Mouse (Mus musculus) cortical plate, adult 2 months (tissue): ENCODE data around the gene Dtx3. TPM values are rescaled to one million over a fixed set of nuclear protein-coding genes. Genes with fewer than 3 reads are reported as not detected.
A peak's percentile ranks its signal among the peaks of the same experiment; 100 is the strongest.

Experiments
- H3K27ac ChIP-seq: fragments of 200-500 bp; 2 replicates; pipeline ENCODE4 v1.5.1; 2012; ENCODE audit warnings: low read length, control low read depth, inconsistent platforms; ENCODE audit not compliant: insufficient read depth
- H3K4me1 ChIP-seq: fragments of 200-500 bp; 2 replicates; pipeline ENCODE4 v1.6.1; 2011; ENCODE audit warnings: low read length; ENCODE audit not compliant: control insufficient read depth, insufficient read depth
- H3K4me3 ChIP-seq: fragments of 200-500 bp; 2 replicates; pipeline ENCODE4 v1.5.1; 2011; ENCODE audit warnings: mild to moderate bottlenecking, low read length, control low read depth; ENCODE audit not compliant: insufficient read depth
- CTCF ChIP-seq: fragments of 200-500 bp; IDR thresholded peaks from 2 replicates; pipeline ENCODE4 v1.5.1; 2011; ENCODE audit warnings: mild to moderate bottlenecking, control low read depth, low read length; ENCODE audit not compliant: insufficient read depth; ENCODE audit errors: extremely low read depth
- POLR2A ChIP-seq: fragments of 200-500 bp; IDR thresholded peaks from 2 replicates; pipeline ENCODE4 v1.6.1; 2011; ENCODE audit warnings: mild to moderate bottlenecking, low read length, control low read depth; ENCODE audit not compliant: insufficient read depth; ENCODE audit errors: extremely low read depth
- polyA plus RNA-seq: library from polyadenylated mRNA; depleted of rRNA; stranded (reverse); fragments of >200 nt; gene quantifications from 2 replicates; pipeline ENCODE4 v1.2.3, GENCODE M21; 2012

Gene Dtx3
- polyA plus RNA-seq, 1 experiment = 371 TPM

- TF ChIP-seq POLR2A (no peak), CTCF (no peak)
- H3K27ac ChIP-seq = no peak overlapping the region
- H3K4me3 ChIP-seq = no peak overlapping the region
- peaks cover 2% of the 10 kb centered on the region; the same call in 1 of the 2 replicates for H3K4me1 ChIP-seq
These were observed 23.8 kb downstream of the Dtx3 start for GRCm38 (mm10) chr10:127171631-127172200.

- Histone ChIP-seq H3K27ac (no peak overlapping the region), H3K4me1 (peaks cover 2% of the 10 kb centered on the region; the same call in 1 of the 2 replicates), H3K4me3 (0 out of 2 replicates have a peak overlapping the region, but pooled peaks have one; percentile 5)
- no peak for TF ChIP-seq POLR2A
- peak; percentile 56 for TF ChIP-seq CTCF
These were observed 24.7 kb downstream of the Dtx3 start for GRCm38 (mm10) chr10:127170837-127171272.

- TF ChIP-seq CTCF = no peak
- TF ChIP-seq POLR2A = no peak
- no peak overlapping the region for H3K27ac ChIP-seq
- peaks cover 2% of the 10 kb centered on the region; the same call in 1 of the 2 replicates for H3K4me1 ChIP-seq
- H3K4me3 ChIP-seq = no peak overlapping the region
These were observed 25.5 kb downstream of the Dtx3 start for GRCm38 (mm10) chr10:127170002-127170401.

- Histone ChIP-seq H3K27ac (no peak overlapping the region), H3K4me1 (peaks cover 2% of the 10 kb centered on the region; the same call in 1 of the 2 replicates), H3K4me3 (no peak overlapping the region; the same call in 1 of the 2 replicates)
- no peak for TF ChIP-seq POLR2A
- no peak for TF ChIP-seq CTCF
These were observed 27.8 kb downstream of the Dtx3 start for GRCm38 (mm10) chr10:127167614-127168192.

- peaks cover 2% of the 10 kb centered on the region; the same call in 1 of the 2 replicates for H3K4me1 ChIP-seq
- no peak for TF ChIP-seq POLR2A
- TF ChIP-seq CTCF = no peak
- H3K27ac ChIP-seq = no peak overlapping the region
- peak overlapping the region; percentile 94 for H3K4me3 ChIP-seq
These were observed 28.5 kb downstream of the Dtx3 start for GRCm38 (mm10) chr10:127166771-127167613.

GRCm38 (mm10) chr10:127166404-127166715 is 29.2 kb downstream of the Dtx3 start:
- TF ChIP-seq POLR2A = no peak
- TF ChIP-seq CTCF = no peak
- H3K27ac ChIP-seq = 0 out of 2 replicates have a peak overlapping the region, but pooled peaks have one; percentile 93
- H3K4me1 ChIP-seq = peaks cover 2% of the 10 kb centered on the region; the same call in 1 of the 2 replicates
- peak overlapping the region; percentile 94 for H3K4me3 ChIP-seq

- no peak for TF ChIP-seq CTCF
- 0 out of 2 replicates have a peak, but pooled peaks have one; percentile 20 for TF ChIP-seq POLR2A
- Histone ChIP-seq H3K27ac (peak overlapping the region; percentile 93), H3K4me3 (peak overlapping the region; percentile 94), H3K4me1 (peaks cover 2% of the 10 kb centered on the region; the same call in 1 of the 2 replicates)
These were observed 29.7 kb downstream of the Dtx3 start for GRCm38 (mm10) chr10:127165654-127166403.

GRCm38 (mm10) chr10:127165354-127165653 is 30.2 kb downstream of the Dtx3 start:
- peak overlapping the region; percentile 94 for H3K4me3 ChIP-seq
- TF ChIP-seq POLR2A = no peak
- no peak for TF ChIP-seq CTCF
- H3K27ac ChIP-seq = peak overlapping the region; percentile 93
- H3K4me1 ChIP-seq = peaks cover 2% of the 10 kb centered on the region; the same call in 1 of the 2 replicates

- Histone ChIP-seq H3K4me1 (peaks cover 2% of the 10 kb centered on the region; the same call in 1 of the 2 replicates), H3K27ac (peak within 1 kb of the TSS; percentile 93), H3K4me3 (peak within 1 kb of the TSS; percentile 94)
- TF ChIP-seq POLR2A (peak; percentile 58; the same call in 1 of the 2 replicates), CTCF (peak; percentile 61)
These were observed 30.7 kb downstream of the Dtx3 start, which contains the start of gene B4galnt1 for GRCm38 (mm10) chr10:127164631-127165353. TSS of gene B4galnt1 (plus strand) at chr10:127165225.
